Mouse (Mus musculus): Measurements from ENCODE around the gene Ap2a2.

- TF ChIP-seq POLR2A (IDR thresholded peaks at IDR 0.05; ENCODE audit: borderline replicate concordance, extremely low read depth, insufficient read depth, insufficient read length, poor library complexity, severe bottlenecking) (no peak), CTCF (IDR thresholded peaks at IDR 0.05; ENCODE audit: borderline replicate concordance, extremely low read depth, insufficient read depth, insufficient read length) (no peak)
These were observed 47.9 kb downstream of the Ap2a2 start for GRCm38 (mm10) chr7:141609719-141610514.

All from brain, embryonic 14.5 days (tissue).